Mouse (Mus musculus) common myeloid progenitor, adult 5-6 weeks (primary cell): ENCODE data around the gene Pigu. TPM values are rescaled to one million over a fixed set of nuclear protein-coding genes. Genes with fewer than 3 reads are reported as not detected.

Source experiments
- ATAC-seq: replicated peaks from 2 replicates; pipeline ENCODE4 v1.8.0; 2016; ENCODE audit warnings: low read depth, mild to moderate bottlenecking, moderate TSS enrichment, inconsistent platforms; ENCODE audit not compliant: poor library complexity, severe bottlenecking
- total RNA-seq: library from RNA; stranded (forward); fragments of 200-1000, 187-1606 nt; gene quantifications from 2 replicates; pipeline ENCODE4 v1.2.3, GENCODE M21; 2017

Pigu gene
- total RNA-seq, 1 experiment from 2014 or later = 36.7 TPM

DNA sequence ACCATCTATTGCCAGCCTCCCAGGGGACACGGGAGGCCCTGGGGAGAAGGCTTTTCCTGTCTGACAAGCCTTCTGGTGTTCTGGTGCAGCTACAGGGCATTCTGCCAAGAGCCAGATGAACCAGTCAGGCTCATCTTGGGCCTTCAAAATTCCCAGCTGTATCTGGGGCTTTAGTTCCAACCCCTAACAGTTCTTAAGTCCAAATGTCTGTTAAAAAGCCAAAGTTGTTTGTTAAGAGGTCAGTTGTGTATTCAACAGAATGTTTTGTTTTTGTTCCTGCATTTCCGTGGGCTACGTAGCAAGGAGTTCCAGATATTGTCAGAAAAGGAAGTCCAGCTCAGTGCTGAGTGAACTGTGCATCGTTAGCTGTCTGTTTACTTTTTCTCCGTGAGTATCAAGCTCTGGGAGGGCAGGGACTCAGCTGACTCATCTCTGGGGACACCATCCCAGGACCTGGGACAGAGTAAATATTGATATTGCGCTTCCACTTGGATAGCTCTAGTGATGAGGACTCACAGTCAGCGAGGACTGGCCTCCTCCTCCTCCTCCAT is 12.2 kb upstream of the Pigu start:
- ATAC-seq = peak; percentile 45; the same call in 1 of the 2 replicates

DNA sequence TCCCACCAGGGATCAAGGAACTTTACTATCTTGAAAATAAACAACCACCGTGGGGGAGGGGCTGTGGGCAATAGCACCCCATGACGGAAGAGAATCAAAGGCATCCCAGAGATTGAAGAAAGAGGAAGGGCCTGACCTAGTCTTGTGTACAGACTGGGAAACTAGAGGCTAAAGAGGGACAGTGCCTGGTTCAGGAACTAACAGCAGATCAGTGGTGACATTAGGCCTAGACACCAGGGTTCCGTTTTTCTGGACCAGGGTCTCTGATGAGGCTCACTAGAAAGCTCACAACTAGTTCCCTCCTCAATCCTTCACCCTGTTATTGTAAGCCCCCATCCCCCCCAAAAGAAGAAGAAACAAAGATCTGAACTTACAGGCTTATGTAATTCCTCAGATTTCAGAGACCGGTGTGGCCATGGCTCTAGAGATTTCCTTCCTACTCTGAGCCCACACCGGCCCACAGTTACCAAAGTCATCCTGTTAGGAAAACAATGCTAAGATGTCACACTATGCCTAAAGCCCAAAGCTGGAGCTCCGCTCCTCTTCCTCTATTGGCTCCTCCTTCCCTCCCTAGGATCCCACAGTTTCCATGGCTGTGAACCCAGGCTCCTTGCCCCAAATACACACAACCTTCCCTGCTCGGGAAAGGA is 10.5 kb upstream of the Pigu start:
- ATAC-seq = peak; percentile 52

DNA sequence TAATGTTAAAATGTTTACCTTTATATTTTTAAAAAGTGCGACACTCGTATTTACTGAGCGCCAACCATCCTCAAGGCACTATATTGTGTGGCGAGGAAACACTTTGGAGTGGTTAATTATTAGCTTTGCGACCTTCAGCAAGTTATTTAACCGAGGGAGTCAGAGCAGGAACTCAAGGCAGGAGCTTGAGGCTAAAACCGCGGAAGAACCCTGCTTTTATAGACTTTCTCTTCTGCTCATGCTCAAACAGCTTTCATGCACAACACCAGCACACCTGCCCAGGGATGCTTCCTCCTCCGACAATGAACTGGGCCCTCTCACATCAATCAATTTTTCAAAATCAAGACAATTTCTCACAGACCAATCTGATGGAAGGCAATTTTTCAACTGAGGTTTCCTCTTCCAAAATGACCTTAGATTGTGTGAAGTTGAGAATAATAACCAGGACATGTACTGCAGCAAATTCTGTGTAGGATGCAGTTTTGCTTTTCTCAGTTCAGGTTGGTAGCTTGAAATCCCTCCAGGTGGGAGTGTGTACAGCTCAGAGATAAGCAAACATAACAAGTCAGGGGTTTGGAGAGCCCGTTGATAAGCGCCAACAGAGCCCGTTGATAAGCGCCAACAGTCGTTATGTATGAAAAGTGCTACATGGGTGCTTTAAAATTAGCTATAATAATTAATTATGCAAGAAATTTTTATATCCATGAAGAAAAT is 613 bp upstream of the Pigu start:
- peak; percentile 10; the same call in 1 of the 2 replicates for ATAC-seq

DNA sequence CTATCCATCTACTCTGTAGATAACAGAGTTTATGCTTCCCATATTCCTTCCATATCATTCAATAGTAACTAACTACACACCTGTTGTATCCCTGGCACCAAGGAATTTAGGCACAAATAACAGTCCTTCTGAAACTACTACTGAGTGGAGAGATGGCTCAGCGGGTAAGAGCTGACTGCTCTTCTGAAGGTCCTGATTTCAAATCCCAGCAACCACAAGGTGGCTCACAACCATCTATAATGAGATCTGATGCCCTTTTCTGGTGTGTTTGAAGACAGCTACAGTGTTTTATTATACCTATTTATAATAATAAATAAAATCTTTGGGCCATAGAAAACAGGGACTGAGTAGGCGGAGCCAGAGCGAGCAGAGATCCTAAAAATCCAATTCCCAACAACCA is 2.8 kb downstream of the Pigu start:
- no peak for ATAC-seq

DNA sequence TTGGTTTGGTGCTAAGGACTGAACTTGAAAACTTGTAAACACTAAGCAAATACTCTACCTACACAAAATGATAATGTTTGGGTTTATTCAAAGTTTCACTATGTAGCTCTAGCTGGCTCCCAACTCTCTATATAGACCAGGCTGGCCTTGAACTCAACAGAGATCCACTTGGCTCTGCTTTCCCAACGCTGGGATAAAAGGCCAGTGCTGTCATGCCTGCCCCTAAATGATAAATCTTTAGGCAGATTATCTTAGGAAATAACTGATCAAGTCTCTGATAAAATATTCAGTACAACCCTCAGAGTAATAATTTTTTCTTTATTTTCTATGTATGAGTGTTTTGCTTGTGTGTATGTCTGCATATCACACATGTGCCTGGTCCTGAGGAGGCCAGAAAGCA is 10.6 kb downstream of the Pigu start:
- ATAC-seq = no peak

DNA sequence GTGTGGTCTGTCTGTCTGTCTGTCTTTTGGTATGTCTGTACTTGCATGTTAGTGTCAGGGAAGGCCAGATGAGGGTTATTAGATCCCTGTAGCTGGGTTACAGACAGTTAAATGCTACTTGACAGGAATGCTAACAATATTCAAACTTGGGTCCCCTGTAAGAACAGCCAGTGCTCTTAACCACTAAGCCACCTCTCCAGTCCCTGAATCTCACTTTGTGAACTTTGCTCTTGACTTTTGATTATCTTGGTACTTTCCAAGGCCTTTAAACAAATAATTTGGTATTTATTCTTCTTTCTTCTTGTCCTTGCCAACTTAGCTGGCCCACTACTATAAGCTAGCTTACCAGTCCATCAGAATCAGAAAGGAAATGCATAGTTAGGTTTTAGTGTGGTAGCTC is 17.1 kb downstream of the Pigu start:
- ATAC-seq = no peak

DNA sequence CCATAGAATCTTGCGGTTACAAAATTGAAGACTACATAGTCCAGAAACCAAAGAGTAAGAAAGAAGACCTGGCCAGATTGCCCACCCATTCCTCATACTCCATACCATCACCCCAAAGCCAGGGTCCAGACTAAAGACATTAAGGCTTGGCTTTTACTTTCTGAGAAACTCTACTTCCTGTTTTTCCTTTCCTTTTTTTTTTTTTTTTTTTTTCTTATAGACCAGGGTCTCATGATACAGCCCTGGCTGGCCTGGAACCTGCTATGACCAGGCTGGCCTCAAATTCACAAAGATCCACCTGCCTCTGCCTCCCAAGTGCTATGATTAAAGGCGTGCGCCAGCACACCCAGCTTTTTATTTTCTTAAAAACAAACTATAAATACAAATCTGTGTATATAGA is 21.0 kb downstream of the Pigu start:
- no peak for ATAC-seq

DNA sequence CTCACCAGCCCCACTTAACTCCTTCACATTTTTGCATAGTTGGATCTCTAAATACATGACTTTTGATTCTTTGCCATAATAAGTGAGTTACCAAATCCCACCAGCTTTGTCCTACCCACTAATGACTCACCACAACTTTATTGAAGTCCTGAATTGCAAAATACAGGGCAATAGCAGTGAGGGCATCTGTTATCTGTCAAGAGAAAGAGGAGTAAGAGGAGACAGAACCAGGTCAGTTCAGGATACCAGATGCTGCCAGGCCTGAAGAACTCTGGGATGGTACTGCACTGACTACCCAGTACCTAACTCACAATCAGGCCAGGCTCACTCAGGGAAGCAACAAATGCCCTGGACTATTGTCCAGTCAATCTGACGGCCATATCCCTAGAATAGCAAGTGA is 22.0 kb downstream of the Pigu start:
- ATAC-seq = no peak

DNA sequence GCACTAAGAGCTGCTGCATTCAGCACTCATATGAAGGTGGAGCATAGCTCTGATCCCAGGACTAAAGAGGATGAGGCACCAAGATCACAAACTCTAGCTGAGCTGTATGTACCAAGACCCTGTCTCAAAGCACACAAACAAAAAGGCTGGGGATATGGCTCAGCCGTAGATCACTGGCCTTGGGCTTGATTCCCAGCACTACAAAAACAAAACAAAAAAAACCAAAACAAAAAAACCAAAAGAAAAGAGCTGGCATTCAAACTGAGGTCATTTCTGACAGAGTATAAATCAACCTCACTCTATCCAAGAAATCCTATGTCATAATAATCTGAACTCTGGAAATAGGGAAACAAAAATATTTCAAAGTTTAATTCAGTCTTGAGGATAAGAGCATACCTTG is 23.8 kb downstream of the Pigu start:
- ATAC-seq = no peak

DNA sequence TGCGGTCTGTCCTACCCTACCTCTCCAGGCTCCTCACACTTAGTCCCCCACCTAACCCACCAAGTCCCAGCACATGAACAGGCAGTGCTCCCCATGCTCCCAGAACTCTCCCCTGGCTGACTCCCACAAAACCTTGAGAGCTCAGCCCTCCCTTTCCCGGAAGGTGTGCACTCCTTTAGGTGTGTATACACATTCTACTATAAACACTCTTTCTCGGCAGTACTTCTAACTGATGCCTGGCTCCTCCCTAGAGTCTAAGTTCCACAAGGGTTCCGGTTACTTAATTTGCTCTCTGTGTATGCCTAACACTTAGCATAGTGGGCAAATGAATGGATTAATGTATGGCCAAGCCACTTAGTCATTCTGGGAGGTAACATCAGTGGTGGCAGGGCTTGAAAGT is 25.9 kb downstream of the Pigu start:
- ATAC-seq = no peak

DNA sequence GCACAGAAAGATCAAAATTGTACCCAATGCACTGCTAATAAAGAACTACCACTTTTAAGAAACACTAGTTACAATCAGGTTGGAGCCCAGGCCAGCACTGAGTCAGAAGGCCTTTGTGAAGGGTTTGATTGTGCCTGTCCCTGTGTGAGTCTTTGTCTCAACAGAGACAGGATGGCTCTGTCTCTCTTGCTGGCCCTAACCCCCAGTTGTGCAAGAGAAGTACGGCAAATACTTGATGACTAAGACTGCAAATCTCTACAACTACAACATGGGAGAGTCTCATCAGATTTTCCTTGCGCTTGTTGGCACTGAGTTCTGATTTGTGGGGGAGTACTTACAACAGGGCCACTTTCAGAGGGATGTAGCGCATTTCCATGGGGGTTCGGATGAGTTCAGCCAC is 26.4 kb downstream of the Pigu start:
- no peak for ATAC-seq

DNA sequence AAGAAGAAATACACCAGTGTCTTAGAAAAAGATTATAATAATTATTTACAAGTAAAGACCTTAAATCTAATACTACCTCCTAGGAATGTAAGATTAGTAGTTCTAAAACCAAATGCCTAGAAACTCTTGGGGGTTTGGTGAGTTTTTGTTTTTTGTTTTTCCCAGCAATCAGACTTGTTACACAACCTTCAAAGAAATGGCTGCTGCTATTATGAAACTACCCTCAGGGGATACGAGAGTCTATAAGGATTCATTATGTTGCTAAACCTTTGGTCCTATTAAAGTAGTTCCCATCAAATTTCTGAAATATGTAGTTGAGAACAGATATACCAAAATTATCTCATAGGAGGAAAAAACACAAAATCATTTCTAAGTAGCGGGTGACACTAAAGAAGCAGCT is 27.5 kb downstream of the Pigu start:
- ATAC-seq = no peak

DNA sequence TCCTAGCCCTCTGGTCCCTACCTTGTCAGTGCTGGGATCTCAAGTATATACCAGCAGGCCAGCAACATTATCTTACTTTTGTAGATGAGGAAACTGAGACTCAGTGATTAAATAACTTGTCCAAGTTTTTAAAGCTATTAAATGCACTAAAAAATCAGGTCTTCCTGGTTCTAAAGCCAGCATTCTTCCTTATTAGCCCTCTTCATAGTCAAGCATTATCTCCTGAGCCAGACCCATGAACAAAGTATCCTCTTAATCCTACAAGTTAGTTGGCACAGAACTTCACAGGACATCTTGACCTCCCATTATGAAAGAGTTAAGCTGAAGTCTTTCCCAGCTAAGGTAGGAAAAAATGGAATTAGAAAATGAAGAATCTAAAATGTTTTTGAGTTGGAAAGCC is 28.3 kb downstream of the Pigu start:
- no peak for ATAC-seq

DNA sequence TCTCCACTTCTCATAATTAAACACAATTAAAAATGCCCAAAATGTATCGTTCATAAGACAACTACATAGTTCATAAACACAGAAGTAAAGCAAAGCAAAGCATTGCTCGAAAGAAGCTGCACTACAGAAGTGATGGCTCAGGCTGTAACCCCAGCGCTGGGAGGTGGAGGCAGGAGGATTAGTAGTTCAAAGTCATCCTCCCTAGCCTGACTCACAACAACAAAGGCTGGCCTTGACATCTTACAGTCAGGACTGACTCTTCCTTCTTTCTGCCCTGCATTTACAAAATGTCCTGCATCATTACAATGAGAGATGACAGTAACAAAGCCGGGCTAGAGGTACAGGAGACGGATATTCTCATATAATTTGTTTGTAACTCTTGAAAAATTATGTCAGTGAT is 29.3 kb downstream of the Pigu start:
- no peak for ATAC-seq

DNA sequence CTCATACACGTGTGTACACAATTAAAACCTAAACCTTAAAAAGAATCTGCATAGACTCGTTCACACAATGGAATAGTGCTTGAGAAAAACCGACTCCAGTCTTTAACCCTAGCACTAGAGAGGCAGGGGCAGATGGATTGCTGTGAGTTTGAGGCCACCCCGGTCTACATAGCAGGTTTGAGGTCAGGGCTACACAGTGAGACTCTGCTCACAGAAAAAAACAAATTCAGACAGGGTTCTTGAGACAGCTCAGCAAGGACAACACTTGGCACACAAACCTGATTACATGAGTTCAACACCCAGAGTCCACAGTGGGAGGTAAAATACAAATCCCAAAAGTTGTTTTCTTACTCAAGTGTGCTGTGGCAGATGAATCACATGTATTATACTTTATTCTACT is 31.2 kb downstream of the Pigu start:
- no peak for ATAC-seq

DNA sequence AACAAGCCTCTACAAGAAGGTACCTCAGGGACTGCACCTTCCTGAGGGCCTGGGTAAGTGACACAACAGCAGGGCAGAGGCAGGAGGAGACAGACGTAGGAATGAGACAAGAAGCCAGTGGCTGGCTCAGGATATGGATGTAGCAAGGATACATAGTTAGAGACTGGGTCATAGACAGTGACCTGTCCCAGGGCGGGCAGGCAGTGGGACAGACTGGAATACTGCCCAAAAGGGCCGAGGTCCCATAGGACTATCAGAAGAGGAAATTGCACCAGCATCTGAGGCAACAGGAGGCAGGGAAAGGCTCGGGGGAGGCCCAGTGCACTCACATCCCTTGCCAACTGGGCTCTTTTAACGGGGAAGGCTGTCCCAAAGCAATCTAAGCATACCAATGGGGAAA is 36.6 kb downstream of the Pigu start:
- ATAC-seq = no peak

DNA sequence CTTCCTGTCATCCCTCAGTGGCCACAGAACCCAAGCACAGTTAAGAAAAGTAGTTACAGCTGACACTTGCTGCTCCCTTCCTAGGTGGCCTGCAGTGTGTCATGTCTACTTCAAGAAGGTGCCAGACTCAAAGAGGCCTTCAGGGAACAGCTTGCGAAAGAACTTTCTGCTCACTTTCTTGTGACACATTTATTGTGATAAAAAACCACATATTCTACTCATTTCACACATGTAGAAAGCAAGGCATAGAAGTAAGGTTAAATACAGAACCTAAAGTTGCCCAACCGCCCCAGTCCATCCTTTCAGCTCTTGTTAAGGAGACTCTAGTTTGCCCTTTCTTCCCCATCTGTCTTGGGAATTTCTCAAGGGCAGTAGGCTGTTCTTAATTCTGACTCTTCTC is 38.6 kb downstream of the Pigu start:
- no peak for ATAC-seq

DNA sequence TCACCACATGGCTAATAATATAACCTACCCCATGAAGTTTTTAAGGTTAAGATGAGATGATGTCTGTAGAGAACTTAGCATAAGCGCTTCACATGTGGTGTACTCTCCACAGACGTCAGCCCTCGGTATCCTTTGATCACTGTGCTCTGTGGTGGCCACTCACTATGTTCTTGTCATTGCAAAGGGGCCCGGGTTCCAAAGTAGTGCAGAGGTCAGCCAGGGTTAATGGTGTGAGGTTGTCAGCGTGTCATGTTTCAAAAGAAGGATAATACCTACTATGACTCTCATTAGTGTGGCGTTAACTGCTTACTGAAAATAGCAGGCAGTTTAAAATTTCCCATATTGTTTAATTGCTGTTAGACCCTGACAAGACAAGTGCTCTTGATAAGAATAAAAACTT is 43.6 kb downstream of the Pigu start:
- no peak for ATAC-seq

DNA sequence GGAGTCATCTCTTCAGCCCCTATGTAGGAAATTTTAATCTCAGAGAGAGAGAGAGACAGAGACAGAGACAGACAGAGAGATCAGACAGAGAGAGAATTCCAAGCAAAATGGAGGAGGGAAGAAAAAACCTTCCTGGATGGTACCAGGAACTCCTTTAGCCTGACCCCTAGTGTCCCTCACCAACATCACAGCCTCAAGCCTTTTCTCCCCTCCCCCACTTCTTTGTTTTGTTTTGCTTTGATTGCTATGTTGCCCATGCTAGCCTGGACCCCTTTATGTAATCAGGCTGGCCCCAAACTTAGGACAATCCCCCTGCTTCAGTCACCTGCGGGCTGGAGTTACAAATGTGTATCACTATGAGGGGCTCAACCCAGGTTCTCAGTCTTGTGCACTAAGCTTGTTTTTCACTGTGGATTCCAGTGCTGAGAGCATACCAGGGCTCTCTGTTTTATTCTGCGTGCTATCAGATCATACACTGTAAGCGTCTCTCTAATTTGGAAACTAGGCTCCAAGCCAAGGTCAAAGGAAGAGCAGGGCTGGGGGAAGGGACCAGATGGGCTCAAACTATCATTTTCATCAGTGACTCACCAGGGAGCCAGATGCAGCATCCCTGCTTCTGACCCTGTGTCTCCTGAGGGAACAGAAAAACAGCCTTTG is 48.2 kb downstream of the Pigu start:
- 0 out of 2 replicates have a peak, but pooled peaks have one; percentile 39 for ATAC-seq

DNA sequence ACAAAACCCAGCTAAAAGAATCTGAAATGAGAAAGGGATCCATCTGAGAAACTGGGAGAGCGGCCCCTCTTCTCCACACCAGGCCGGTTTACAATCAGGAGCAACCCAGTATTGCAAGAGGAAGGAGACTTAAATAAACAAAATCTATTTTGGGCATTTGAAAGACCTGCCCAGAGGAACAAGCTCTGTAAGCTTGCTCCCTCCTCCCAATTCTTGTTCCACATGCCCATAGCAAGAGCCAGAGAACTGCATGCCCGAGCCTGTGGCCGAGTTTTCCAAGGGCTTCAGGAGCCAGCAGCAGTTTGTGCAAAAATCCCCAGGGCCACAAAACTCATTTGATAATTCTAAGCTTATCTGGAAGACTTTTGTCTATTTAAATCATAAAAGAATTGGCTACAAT is 57.7 kb downstream of the Pigu start:
- no peak for ATAC-seq

DNA sequence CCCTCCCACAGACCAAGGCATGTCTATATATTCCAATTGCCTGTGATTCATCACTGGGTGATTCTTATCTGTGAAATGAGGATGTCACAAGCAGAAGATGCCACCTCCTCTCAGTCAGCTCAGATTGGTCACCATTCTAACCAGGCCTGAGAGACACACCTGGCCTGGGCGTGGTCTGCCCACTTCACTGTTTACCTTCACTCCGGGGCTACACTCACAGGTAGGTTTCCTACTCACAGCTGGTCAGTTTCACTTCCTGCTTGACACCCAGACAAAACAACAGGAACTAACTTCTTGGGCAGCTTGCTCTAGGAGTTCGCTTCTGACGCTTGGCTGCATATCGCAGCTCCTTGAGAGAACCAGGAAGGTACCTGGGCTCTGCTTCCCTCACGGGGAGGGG is 61.8 kb downstream of the Pigu start:
- ATAC-seq = no peak
